Mouse (Mus musculus) forebrain, embryonic 13.5 days (tissue): ENCODE results near the gene Actn4. TPM values are rescaled to one million over a fixed set of nuclear protein-coding genes. Genes with fewer than 3 reads are reported as not detected.

Experiments used
- ATAC-seq: fragments of 200-750 bp; cut with Nextera tagmentation; 2 replicates; pipeline ENCODE4 v1.8.0; 2017
- H3K27ac ChIP-seq: fragments of 300-500 bp; sonication (generic); 2 replicates; pipeline ENCODE4 v1.5.1; 2015; ENCODE audit warnings: inconsistent platforms, mild to moderate bottlenecking, moderate library complexity
- H3K27me3 ChIP-seq: fragments of 300-500 bp; sonication (generic); 2 replicates; pipeline ENCODE4 v1.6.1; 2015; ENCODE audit warnings: mild to moderate bottlenecking, inconsistent platforms
- H3K36me3 ChIP-seq: fragments of 300-500 bp; sonication (generic); 2 replicates; pipeline ENCODE4 v1.6.1; 2015; ENCODE audit warnings: mild to moderate bottlenecking, inconsistent platforms; ENCODE audit not compliant: poor library complexity, severe bottlenecking
- H3K4me1 ChIP-seq: fragments of 300-500 bp; sonication (generic); 2 replicates; pipeline ENCODE4 v1.6.1; 2015; ENCODE audit warnings: inconsistent platforms
- H3K4me2 ChIP-seq: fragments of 300-500 bp; sonication (generic); 2 replicates; pipeline ENCODE4 v1.6.1; 2015; ENCODE audit warnings: inconsistent platforms, mild to moderate bottlenecking, moderate library complexity
- H3K4me3 ChIP-seq: fragments of 300-500 bp; sonication (generic); 2 replicates; pipeline ENCODE4 v1.5.1; 2015; ENCODE audit warnings: mild to moderate bottlenecking, inconsistent platforms
- H3K9ac ChIP-seq: fragments of 300-500 bp; sonication (generic); 2 replicates; pipeline ENCODE4 v1.6.1; 2015; ENCODE audit warnings: mild to moderate bottlenecking, inconsistent platforms
- H3K9me3 ChIP-seq: fragments of 300-500 bp; sonication (generic); replicated peaks from 2 replicates; pipeline ENCODE4 v1.6.1; 2016; ENCODE audit warnings: inconsistent platforms
- WGBS: fragments of 180-500 bp; shearing (Covaris S2); methylation state at CpG from one replicate; pipeline ENCODE4 v1.1.7; 2015; 5-methylcytosine and 5-hydroxymethylcytosine counted together
- polyA plus RNA-seq: library from polyadenylated mRNA; unstranded; fragments of >200 nt; fragmentation: Nextera tagmentation; extraction: Ambion mirVana; gene quantifications from 2 replicates; pipeline ENCODE4 v1.2.1, GENCODE M21; 2015

Gene Actn4
- polyA plus RNA-seq, 1 experiment from 2014 or later, result 114 TPM

DNA sequence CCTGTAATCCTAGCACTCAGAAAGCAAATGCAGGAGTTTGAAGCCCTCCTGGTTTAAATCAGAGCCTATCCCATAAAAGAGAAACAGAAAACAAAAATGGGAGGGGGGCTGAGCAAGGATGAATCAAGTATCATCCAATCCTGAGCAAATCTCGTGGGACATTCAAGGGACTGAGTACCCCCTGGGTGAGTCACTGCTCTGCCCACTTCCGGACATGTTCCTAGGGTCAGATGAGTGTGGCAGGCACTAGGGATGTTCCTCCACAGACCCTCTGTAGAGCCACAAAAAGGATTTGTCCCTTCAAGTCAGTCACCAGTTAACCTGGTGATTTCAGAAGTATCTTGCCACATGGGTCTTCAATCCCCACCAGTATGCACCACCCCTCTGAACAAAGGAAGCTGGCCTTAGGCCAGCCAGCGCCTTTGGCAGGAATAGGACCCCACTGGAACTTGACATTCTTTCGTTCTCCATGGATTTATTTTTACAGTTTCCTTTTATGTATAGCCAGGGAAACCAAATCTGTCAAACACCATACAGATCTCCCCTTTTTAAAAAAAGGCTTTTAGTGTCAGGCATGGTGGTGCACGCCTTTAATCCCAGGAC, 6.7 kb downstream of the Actn4 start:
- ATAC-seq, result no peak
- 43% methylated on average over 5 of the region's 5 CpGs for WGBS
- peaks cover 3% of the 10 kb centered on the region for H3K36me3 ChIP-seq
- H3K9me3 ChIP-seq, result no peaks in the 10 kb centered on the region
- H3K4me1 ChIP-seq, result peaks cover 77% of the 10 kb centered on the region
- H3K9ac ChIP-seq, result no peak overlapping the region; the same call in 1 of the 2 replicates
- H3K4me2 ChIP-seq, result no peak overlapping the region
- H3K27me3 ChIP-seq, result no peaks in the 10 kb centered on the region
- no peak overlapping the region for H3K4me3 ChIP-seq
- peak overlapping the region; percentile 20; the same call in 1 of the 2 replicates for H3K27ac ChIP-seq

DNA sequence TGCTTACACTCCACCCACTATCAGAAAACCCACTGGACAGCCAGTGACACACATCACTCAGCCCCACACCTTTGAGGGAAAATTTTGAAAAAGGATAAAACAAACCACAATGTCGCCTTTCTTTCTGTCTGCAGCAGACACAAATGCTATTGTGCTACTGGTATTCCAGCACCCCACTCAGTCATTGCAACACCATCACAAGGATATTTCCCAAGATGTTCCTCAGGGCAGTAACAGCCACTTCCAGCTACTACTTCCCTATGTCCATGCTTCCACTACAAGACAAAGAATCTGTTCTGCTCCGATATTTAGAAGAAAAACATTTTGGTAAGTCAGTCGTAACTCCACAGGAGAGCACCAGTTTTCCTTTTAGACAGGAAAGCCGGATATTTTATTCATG, 7.4 kb downstream of the Actn4 start:
- 87% methylated on average over 4 of the region's 4 CpGs for WGBS
- ATAC-seq, result no peak
- no peaks in the 10 kb centered on the region for H3K27me3 ChIP-seq
- H3K27ac ChIP-seq, result peak overlapping the region; percentile 20; the same call in 1 of the 2 replicates
- H3K4me3 ChIP-seq, result no peak overlapping the region
- H3K9me3 ChIP-seq, result no peaks in the 10 kb centered on the region
- no peak overlapping the region for H3K4me2 ChIP-seq
- H3K4me1 ChIP-seq, result peaks cover 71% of the 10 kb centered on the region
- peaks cover 8% of the 10 kb centered on the region for H3K36me3 ChIP-seq
- H3K9ac ChIP-seq, result no peak overlapping the region

DNA sequence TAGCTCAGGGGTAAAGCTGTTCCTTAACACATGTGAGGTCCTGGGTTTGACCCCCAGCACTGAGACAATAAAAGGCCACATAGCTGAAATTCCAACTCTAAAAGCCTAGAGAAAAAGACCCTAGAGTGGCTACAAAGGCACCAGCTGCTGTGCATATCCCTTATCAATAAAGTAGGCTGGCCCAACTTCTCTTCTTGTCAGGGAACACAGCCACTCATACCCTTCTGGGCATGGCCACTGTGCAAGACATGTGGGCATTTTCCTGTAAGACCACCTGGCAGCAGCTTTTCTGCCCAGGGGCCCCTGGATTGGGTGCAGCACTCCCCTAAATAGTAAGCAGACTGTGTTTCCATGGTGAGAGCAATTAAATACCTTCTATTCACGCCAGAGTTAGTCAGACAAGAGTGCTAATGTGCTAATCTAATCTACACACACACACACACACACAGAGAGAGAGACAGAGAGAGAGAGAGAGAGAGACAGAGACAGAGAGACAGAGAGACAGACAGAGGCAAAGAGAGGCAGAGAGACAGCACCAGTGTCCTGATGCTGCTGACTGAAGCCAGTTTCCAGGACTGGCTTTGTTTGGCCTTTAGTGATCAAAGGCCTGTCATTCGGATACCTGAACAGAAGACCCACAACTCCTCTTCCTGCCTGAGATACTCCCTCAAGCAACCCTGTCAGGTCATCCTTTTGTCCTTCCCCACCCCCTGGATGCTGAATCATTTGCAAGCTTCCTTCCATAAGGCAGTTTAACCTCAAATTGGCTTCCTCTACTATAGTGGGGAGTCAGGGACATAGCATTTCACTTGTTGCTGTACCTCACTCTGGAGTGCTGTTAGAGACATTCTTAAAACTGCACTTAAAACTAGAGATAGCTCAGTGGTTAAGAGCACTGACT, 8.4 kb downstream of the Actn4 start:
- Histone ChIP-seq H3K4me2 (peak overlapping the region; percentile 21; the same call in 1 of the 2 replicates), H3K9ac (0 out of 2 replicates have a peak overlapping the region, but pooled peaks have one; percentile 17), H3K36me3 (peaks cover 8% of the 10 kb centered on the region), H3K27ac (peak overlapping the region; percentile 22), H3K4me3 (no peak overlapping the region), H3K4me1 (peaks cover 60% of the 10 kb centered on the region), H3K27me3 (no peaks in the 10 kb centered on the region; the same call in 1 of the 2 replicates), H3K9me3 (no peaks in the 10 kb centered on the region)
- 8% methylated on average over 2 of the region's 2 CpGs for WGBS
- ATAC-seq, result peak; percentile 88

DNA sequence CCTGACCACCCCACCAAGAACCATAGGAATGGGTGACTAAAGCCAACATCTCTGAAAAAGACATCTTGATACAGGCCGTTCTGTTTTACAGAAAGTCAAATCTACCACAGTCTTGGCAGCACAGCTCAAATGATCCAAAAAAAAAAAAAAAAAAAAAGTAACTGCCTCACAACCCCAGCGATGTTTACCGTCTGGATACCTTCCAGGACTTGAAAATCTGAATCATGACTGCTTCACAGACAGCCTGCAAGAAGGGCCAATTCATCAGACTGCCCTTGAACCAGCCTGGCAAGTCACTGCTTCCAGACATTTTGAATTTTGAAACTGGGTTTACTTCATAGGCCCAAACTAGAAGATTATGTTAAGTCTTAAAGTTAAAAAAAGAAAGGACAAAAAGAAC, 9.4 kb downstream of the Actn4 start:
- Histone ChIP-seq H3K27ac (peak overlapping the region; percentile 22), H3K9me3 (no peaks in the 10 kb centered on the region), H3K4me2 (no peak overlapping the region), H3K36me3 (peaks cover 8% of the 10 kb centered on the region), H3K4me1 (peaks cover 52% of the 10 kb centered on the region), H3K4me3 (no peak overlapping the region), H3K9ac (no peak overlapping the region), H3K27me3 (peaks cover 4% of the 10 kb centered on the region; the same call in 1 of the 2 replicates)
- ATAC-seq, result no peak
- 18% methylated on average over 3 of the region's 3 CpGs for WGBS

DNA sequence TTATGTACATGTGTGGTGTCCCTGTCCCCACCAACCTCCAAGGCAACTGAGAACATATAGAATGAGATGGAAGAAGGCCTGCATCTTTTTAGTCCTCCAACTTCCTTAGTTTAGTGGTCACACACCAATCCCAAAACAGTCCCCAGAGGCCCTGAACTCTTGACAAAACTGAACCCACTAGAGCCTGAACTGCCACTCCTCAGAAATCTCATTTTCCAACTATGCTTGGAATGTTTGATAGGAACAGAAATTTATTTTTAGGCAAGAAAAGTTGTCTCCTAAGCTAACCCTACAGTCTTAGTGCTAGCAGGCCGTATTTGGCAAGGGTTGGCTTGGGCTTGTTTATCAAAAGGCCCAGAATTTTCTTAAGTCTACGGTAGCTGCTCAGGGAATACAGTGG, 10.4 kb downstream of the Actn4 start:
- no peak for ATAC-seq
- Histone ChIP-seq H3K9ac (no peak overlapping the region), H3K9me3 (no peaks in the 10 kb centered on the region), H3K4me1 (peaks cover 46% of the 10 kb centered on the region), H3K27ac (no peak overlapping the region), H3K4me3 (no peak overlapping the region), H3K4me2 (no peak overlapping the region), H3K27me3 (peaks cover 5% of the 10 kb centered on the region; the same call in 1 of the 2 replicates), H3K36me3 (peaks cover 8% of the 10 kb centered on the region)
- 92% methylated on average over 2 of the region's 2 CpGs for WGBS

DNA sequence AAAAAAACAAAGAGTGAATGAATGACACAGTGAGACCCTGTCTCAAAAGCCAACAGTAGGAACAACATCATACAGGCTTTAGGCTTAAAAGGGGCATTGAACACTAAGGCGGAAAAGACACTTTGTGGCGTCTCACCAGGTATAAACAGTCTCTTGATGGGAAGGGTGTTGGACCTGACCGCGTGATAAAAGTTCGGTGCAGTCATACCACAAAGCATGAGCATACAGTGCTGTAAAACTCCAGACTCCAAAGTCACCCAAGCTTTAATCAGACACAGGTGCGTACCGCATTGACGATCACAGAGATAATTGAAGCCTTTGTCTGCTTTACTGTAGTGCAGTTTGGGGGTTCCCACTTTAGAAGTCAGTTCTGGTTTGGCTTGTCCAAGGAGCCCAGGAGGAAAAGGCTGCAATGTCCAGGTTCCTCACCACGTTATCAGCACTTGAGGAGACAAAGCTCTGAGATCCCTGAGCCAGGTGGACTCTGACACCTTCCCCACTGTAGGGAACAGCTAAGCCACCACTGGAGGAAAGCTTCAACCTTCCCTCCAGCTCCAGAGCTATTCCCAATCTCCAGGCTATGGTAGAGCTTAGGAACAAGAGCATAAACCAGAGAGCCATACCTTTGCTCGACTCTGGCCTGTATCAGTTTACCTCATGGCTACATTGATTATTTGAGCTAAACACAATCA, 11.6 kb downstream of the Actn4 start:
- 93% methylated on average over 10 of the region's 10 CpGs for WGBS
- H3K4me1 ChIP-seq, result peaks cover 51% of the 10 kb centered on the region

DNA sequence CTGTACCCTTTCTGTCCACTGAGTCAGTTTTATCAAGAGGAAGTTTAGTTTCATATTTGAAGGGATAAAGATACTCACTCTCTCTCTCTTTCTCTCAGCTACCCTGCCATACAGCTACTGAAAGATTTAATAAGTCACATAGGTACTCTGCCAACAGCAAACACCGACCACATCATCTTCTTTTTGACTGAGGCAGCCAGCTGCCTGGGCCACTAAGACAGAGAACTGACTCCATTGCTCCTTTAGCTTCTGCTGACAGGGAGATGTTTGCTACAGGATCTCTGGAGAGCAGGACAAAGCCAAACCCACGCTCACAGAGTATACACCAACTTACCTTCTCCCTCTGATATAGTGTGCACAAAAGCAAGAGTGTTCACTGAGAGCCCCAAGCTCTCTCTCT, 12.8 kb downstream of the Actn4 start:
- Histone ChIP-seq H3K9me3 (no peaks in the 10 kb centered on the region), H3K27me3 (peaks cover 6% of the 10 kb centered on the region; the same call in 1 of the 2 replicates), H3K36me3 (peaks cover 8% of the 10 kb centered on the region), H3K9ac (no peak overlapping the region), H3K27ac (no peak overlapping the region), H3K4me3 (no peak overlapping the region), H3K4me2 (no peak overlapping the region), H3K4me1 (peaks cover 53% of the 10 kb centered on the region)
- ATAC-seq, result no peak
- WGBS, result 89% methylated on average over 2 of the region's 2 CpGs

More for the DNA sequence above, 11.6 kb downstream of the Actn4 start:
- Histone ChIP-seq H3K4me2 (no peak overlapping the region), H3K9ac (no peak overlapping the region), H3K9me3 (no peaks in the 10 kb centered on the region), H3K36me3 (peaks cover 8% of the 10 kb centered on the region), H3K27ac (no peak overlapping the region), H3K27me3 (peaks cover 6% of the 10 kb centered on the region; the same call in 1 of the 2 replicates), H3K4me3 (no peak overlapping the region)
- no peak for ATAC-seq

DNA sequence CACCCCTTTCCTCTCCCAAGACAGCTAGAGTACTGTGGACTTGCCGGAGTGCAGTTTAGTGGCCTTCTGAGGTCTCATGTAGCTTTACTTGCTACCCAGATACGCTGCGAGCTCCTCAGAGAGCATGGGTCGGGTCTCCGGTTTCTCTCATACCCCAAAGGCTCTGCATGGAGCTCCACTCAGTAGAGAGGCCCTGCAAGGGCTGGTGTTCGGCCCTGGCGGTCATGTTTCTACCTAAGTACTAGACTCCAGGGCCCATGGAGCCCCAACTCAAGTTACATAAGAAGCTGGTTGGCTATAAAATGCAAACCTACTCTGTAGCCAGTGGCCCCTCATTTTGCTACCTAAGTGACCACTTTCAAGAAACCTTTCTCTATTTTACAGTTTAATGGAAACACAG, 13.4 kb downstream of the Actn4 start:
- 97% methylated on average over 7 of the region's 7 CpGs for WGBS
- no peak for ATAC-seq
- no peak overlapping the region for H3K4me3 ChIP-seq

DNA sequence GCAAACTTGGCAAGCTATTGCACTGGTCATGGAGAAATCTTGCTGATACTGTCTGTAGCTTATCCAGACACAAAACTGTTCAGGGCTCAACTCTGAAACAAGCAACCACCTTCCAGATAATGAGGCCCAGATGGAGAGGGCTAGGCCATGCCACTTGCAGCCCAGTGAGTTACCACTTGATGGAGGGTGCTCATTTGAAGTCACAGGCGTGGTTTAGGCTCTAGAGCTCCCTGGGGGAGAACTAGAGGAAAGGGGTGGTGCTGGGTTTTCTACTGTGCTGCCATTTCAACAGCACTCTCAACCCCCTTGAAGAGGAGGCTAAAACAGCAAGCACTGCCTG, 15.9 kb downstream of the Actn4 start:
- Histone ChIP-seq H3K4me3 (no peak overlapping the region), H3K27ac (no peak overlapping the region), H3K27me3 (peaks cover 6% of the 10 kb centered on the region; the same call in 1 of the 2 replicates), H3K4me1 (peaks cover 30% of the 10 kb centered on the region), H3K36me3 (peaks cover 17% of the 10 kb centered on the region), H3K9me3 (no peaks in the 10 kb centered on the region), H3K9ac (no peak overlapping the region), H3K4me2 (no peak overlapping the region)
- WGBS, result 41% methylated on average over 1 of the region's 1 CpGs
- no peak for ATAC-seq

More for the DNA sequence above, 13.4 kb downstream of the Actn4 start:
- H3K36me3 ChIP-seq, result peaks cover 9% of the 10 kb centered on the region
- H3K4me1 ChIP-seq, result peaks cover 50% of the 10 kb centered on the region
- H3K27me3 ChIP-seq, result peaks cover 6% of the 10 kb centered on the region; the same call in 1 of the 2 replicates
- H3K9me3 ChIP-seq, result no peaks in the 10 kb centered on the region
- no peak overlapping the region for H3K27ac ChIP-seq
- H3K4me2 ChIP-seq, result no peak overlapping the region
- no peak overlapping the region for H3K9ac ChIP-seq

DNA sequence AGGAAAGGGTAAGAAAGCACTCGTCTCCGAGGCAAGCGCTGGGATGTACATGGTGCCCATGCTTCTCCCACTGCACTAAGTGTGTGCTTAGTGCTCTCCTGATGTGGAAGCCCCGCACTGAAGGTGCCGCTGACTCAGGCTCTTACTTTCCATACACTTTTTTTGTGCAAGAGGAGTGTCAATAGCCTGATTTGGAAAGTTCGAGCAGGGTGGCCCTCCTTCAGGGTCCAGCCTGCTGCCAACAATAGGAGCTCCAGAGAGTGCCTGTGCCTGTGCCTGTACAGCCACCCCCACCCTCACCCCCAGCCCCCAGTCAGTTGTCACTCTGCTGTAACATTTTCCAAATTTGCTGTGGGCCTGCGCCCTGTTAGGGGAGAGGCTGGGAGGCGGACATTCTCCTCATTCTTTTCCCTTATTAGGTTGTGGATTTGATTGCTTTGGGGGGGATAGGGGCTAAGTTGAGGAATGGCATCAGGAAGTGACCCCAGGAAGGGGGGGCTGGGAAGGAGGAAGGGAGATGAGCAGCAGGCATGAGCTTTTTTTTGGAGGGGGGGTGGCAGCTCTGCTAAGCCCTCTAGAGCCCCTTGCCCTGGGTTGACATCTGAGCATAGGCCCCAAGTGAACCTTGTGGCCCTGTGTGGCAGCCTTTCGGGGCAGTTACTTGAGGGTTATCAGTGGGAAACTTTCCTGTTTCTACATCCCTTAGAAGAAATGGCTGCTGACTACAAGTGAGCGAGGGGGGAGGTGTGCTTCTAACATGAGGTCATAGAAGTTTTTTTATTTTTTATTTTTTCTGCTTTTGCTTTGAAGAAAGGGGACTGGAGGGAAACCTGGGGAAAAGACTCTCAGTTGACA, 16.5 kb downstream of the Actn4 start:
- Histone ChIP-seq H3K4me2 (0 out of 2 replicates have a peak overlapping the region, but pooled peaks have one; percentile 0), H3K9ac (peak overlapping the region; percentile 31; the same call in 1 of the 2 replicates), H3K4me1 (peaks cover 30% of the 10 kb centered on the region), H3K9me3 (no peaks in the 10 kb centered on the region), H3K27ac (peak overlapping the region; percentile 57), H3K36me3 (peaks cover 16% of the 10 kb centered on the region), H3K27me3 (peaks cover 6% of the 10 kb centered on the region; the same call in 1 of the 2 replicates), H3K4me3 (no peak overlapping the region)
- ATAC-seq, result peak; percentile 75
- WGBS, result 18% methylated on average over 10 of the region's 10 CpGs
